Mouse (Mus musculus) testis, adult 2 months (tissue): ENCODE results near the gene Mkrn2. TPM values are rescaled to one million over a fixed set of nuclear protein-coding genes. Genes with fewer than 3 reads are reported as not detected.

Experiments used
- H3K27ac ChIP-seq: fragments of 200-500 bp; 2 replicates; pipeline ENCODE4 v1.5.1; 2012; ENCODE audit warnings: low read depth, low read length; ENCODE audit not compliant: control insufficient read depth, insufficient read depth
- H3K27me3 ChIP-seq: fragments of 200-500 bp; 2 replicates; pipeline ENCODE4 v1.6.1; 2012; ENCODE audit warnings: mild to moderate bottlenecking, low read length, moderate library complexity; ENCODE audit not compliant: control insufficient read depth, insufficient read depth
- H3K36me3 ChIP-seq: fragments of 200-500 bp; 2 replicates; pipeline ENCODE4 v1.6.1; 2012; ENCODE audit warnings: mild to moderate bottlenecking, low read length; ENCODE audit not compliant: control insufficient read depth, insufficient read depth
- H3K4me1 ChIP-seq: fragments of 200-500 bp; 2 replicates; pipeline ENCODE4 v1.6.1; 2012; ENCODE audit warnings: low read length; ENCODE audit not compliant: control insufficient read depth, insufficient read depth
- H3K4me3 ChIP-seq: fragments of 200-500 bp; 2 replicates; pipeline ENCODE4 v1.5.1; 2012; ENCODE audit warnings: low read depth, mild to moderate bottlenecking, low read length, moderate library complexity, mixed read lengths; ENCODE audit not compliant: control insufficient read depth
- CTCF ChIP-seq: fragments of 200-500 bp; IDR thresholded peaks from 2 replicates; pipeline ENCODE4 v1.5.1; 2012; ENCODE audit warnings: low read depth, mild to moderate bottlenecking, inconsistent platforms, low read length, moderate library complexity; ENCODE audit not compliant: control insufficient read depth, insufficient read depth, insufficient replicate concordance
- POLR2A ChIP-seq: fragments of 200-500 bp; IDR thresholded peaks from 2 replicates; pipeline ENCODE4 v1.6.1; 2012; ENCODE audit warnings: low read depth, mild to moderate bottlenecking, inconsistent platforms, low read length, moderate library complexity; ENCODE audit not compliant: control insufficient read depth
- polyA plus RNA-seq: library from polyadenylated mRNA; depleted of rRNA; stranded (reverse); fragments of >200 nt; gene quantifications from 2 replicates; pipeline ENCODE4 v1.2.3, GENCODE M21; 2012

Gene Mkrn2
- polyA plus RNA-seq, 1 experiment = 137 TPM

GRCm38 (mm10) chr6:115591692-115592359 lies 9.9 kb upstream of the Mkrn2 start:
- Histone ChIP-seq H3K36me3 (no peaks in the 10 kb centered on the region), H3K27me3 (no peaks in the 10 kb centered on the region), H3K4me3 (no peak overlapping the region), H3K27ac (no peak overlapping the region), H3K4me1 (no peaks in the 10 kb centered on the region)
- TF ChIP-seq POLR2A = no peak
- TF ChIP-seq CTCF = no peak

- no peaks in the 10 kb centered on the region for H3K27me3 ChIP-seq
- H3K27ac ChIP-seq = no peak within 1 kb of the TSS
- no peak within 1 kb of the TSS for H3K4me3 ChIP-seq
- no peaks in the 10 kb centered on the region for H3K36me3 ChIP-seq
- TF ChIP-seq CTCF (no peak), POLR2A (no peak)
- no peaks in the 10 kb centered on the region for H3K4me1 ChIP-seq
Observed at GRCm38 (mm10) chr6:115592458-115592857, 9.2 kb upstream of the Mkrn2 start, which contains the start of gene Mkrn2os. Gene Mkrn2os (minus strand): TSS chr6:115592576.

- Histone ChIP-seq H3K4me3 (no peak overlapping the region), H3K4me1 (no peaks in the 10 kb centered on the region), H3K36me3 (no peaks in the 10 kb centered on the region), H3K27me3 (no peaks in the 10 kb centered on the region), H3K27ac (no peak overlapping the region)
- TF ChIP-seq POLR2A (no peak), CTCF (no peak)
Observed at GRCm38 (mm10) chr6:115593252-115593651, 8.4 kb upstream of the Mkrn2 start.

- no peaks in the 10 kb centered on the region for H3K27me3 ChIP-seq
- H3K36me3 ChIP-seq = no peaks in the 10 kb centered on the region
- H3K4me1 ChIP-seq = no peaks in the 10 kb centered on the region
- TF ChIP-seq CTCF (no peak), POLR2A (no peak)
- H3K27ac ChIP-seq = no peak overlapping the region
- H3K4me3 ChIP-seq = no peak overlapping the region
Observed at GRCm38 (mm10) chr6:115594463-115594862, 7.2 kb upstream of the Mkrn2 start.

GRCm38 (mm10) chr6:115595667-115596066 lies 6.0 kb upstream of the Mkrn2 start:
- TF ChIP-seq CTCF (no peak), POLR2A (no peak)
- H3K27ac ChIP-seq = no peak overlapping the region
- H3K4me1 ChIP-seq = no peaks in the 10 kb centered on the region
- no peak overlapping the region for H3K4me3 ChIP-seq
- H3K27me3 ChIP-seq = no peaks in the 10 kb centered on the region
- no peaks in the 10 kb centered on the region for H3K36me3 ChIP-seq

GRCm38 (mm10) chr6:115601322-115601714 lies 384 bp upstream of the Mkrn2 start:
- Histone ChIP-seq H3K27me3 (no peaks in the 10 kb centered on the region), H3K4me3 (no peak overlapping the region), H3K4me1 (peaks cover 2% of the 10 kb centered on the region; the same call in 1 of the 2 replicates), H3K36me3 (no peaks in the 10 kb centered on the region), H3K27ac (no peak overlapping the region)
- TF ChIP-seq CTCF (no peak), POLR2A (no peak)

- TF ChIP-seq CTCF = no peak
- no peak for TF ChIP-seq POLR2A
Observed at GRCm38 (mm10) chr6:115606461-115606860, 4.8 kb downstream of the Mkrn2 start.

More at GRCm38 (mm10) chr6:115606461-115606860, 4.8 kb downstream of the Mkrn2 start:
- peaks cover 2% of the 10 kb centered on the region; the same call in 1 of the 2 replicates for H3K4me1 ChIP-seq
- H3K27ac ChIP-seq = no peak overlapping the region
- H3K27me3 ChIP-seq = no peaks in the 10 kb centered on the region
- H3K4me3 ChIP-seq = no peak overlapping the region
- peaks cover 3% of the 10 kb centered on the region for H3K36me3 ChIP-seq
